Mouse (Mus musculus) erythroblast, embryonic 14.5 days (primary cell): ENCODE results near the gene Dcaf11. TPM values are rescaled to one million over a fixed set of nuclear protein-coding genes. Genes with fewer than 3 reads are reported as not detected.

ENCODE experiments used
- H3K27me3 ChIP-seq: 2 replicates; pipeline ENCODE4 v1.6.1; 2012; ENCODE audit warnings: inconsistent platforms; ENCODE audit not compliant: control insufficient read depth
- H3K36me3 ChIP-seq: 2 replicates; pipeline ENCODE4 v1.6.1; 2012; ENCODE audit warnings: mild to moderate bottlenecking, inconsistent platforms; ENCODE audit not compliant: control insufficient read depth
- H3K4me1 ChIP-seq: 2 replicates; pipeline ENCODE4 v1.6.1; 2012; ENCODE audit warnings: inconsistent platforms; ENCODE audit not compliant: control insufficient read depth
- H3K4me3 ChIP-seq: replicated peaks from 2 replicates; pipeline ENCODE3; 2012; ENCODE audit warnings: moderate library complexity, mild to moderate bottlenecking, inconsistent platforms
- H3K9me3 ChIP-seq: 2 replicates; pipeline ENCODE4 v1.6.1; 2012; ENCODE audit warnings: low read length, inconsistent platforms, mixed read lengths; ENCODE audit not compliant: control insufficient read depth
- GATA1 ChIP-seq: IDR thresholded peaks from 2 replicates; pipeline ENCODE4 v1.6.1; 2012; ENCODE audit warnings: low read length, inconsistent platforms, mixed read lengths
- TAL1 ChIP-seq: IDR thresholded peaks from 3 replicates; pipeline ENCODE4 v1.6.1; 2012; ENCODE audit warnings: low read length, inconsistent platforms, mixed read lengths
- polyA plus RNA-seq: library from polyadenylated mRNA; stranded (reverse); fragments of >175 nt; gene quantifications from 2 replicates; pipeline ENCODE4 v1.2.3, GENCODE M21; 2012

Dcaf11 gene
- polyA plus RNA-seq, 1 experiment = 4.3 TPM

DNA sequence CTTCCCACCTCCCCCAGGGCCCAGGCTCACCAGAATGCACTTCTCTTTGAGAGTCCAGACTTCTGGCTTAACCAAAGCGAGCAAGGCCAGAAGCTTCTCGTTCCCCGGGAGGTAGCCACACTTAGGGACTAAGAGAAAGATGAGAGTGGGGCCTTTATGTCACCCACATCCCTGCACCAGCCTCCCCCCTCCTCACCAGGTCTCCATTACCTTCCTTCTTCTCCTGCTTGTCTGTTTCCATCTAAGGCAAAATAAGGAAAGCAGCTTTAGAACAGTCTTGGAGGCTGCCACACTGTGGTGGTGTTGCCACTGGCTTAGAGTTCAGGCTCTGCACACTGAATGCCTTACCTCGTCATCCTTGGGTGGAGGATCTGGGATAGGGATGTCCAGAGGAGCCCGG lies 29.5 kb downstream of the Dcaf11 start:
- peaks cover 82% of the 10 kb centered on the region for H3K4me1 ChIP-seq
- H3K4me3 ChIP-seq = no peak overlapping the region
- H3K9me3 ChIP-seq = no peaks in the 10 kb centered on the region
- peaks cover 34% of the 10 kb centered on the region for H3K36me3 ChIP-seq
- no peaks in the 10 kb centered on the region for H3K27me3 ChIP-seq
- TF ChIP-seq TAL1 (no peak), GATA1 (no peak)

DNA sequence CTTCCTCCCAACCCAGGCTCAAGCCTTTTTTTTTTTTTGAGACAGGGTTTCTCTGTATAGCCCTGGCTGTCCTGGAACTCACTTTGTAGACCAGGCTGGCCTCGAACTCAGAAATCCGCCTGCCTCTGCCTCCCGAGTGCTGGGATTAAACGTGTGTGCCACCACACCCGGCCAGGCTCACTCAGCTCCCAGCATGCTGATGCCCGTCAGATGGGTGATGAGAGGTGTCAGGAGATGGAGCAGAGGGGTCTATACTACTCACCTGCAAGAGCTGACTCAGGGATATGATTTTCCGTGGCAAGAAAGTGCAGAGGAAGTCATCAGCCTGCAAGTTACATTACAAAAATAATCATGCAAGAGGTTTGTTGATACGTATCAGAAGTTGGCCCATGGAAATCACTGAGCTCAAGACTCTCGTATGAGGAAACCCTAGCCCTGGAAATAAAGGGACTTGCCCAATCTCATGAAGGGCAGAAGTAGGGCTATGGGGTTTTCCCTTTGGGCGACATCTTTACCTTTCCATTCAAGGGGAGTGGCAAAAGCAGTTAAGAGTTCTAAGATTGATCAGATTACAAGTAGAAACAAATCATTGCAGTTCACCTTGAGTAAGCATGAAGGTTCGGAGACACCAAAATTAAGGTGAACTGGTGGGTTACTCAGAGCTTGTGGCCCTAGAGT lies 30.1 kb downstream of the Dcaf11 start:
- TF ChIP-seq GATA1 (no peak), TAL1 (no peak)
- H3K9me3 ChIP-seq = no peaks in the 10 kb centered on the region
- no peaks in the 10 kb centered on the region for H3K27me3 ChIP-seq
- peaks cover 40% of the 10 kb centered on the region for H3K36me3 ChIP-seq
- H3K4me3 ChIP-seq = peak overlapping the region; percentile 97
- peaks cover 79% of the 10 kb centered on the region for H3K4me1 ChIP-seq

- Histone ChIP-seq H3K27me3 (no peaks in the 10 kb centered on the region), H3K36me3 (peaks cover 49% of the 10 kb centered on the region), H3K4me1 (peaks cover 71% of the 10 kb centered on the region), H3K9me3 (no peaks in the 10 kb centered on the region), H3K4me3 (peak within 1 kb of the TSS; percentile 97)
- TF ChIP-seq TAL1 (no peak), GATA1 (no peak)
Observed at GRCm38 (mm10) chr14:55590748-55591330, 31.0 kb downstream of the Dcaf11 start, which contains the start of gene Psme2. Gene Psme2 (minus strand): TSS chr14:55591113.

GRCm38 (mm10) chr14:55591331-55591891 lies 31.6 kb downstream of the Dcaf11 start, which contains the start of gene Rnf31:
Gene Rnf31 (plus strand): TSS chr14:55591708.
- H3K4me3 ChIP-seq = peak within 1 kb of the TSS; percentile 97
- H3K36me3 ChIP-seq = peaks cover 55% of the 10 kb centered on the region
- no peaks in the 10 kb centered on the region for H3K27me3 ChIP-seq
- peaks cover 66% of the 10 kb centered on the region for H3K4me1 ChIP-seq
- TF ChIP-seq TAL1 = no peak
- TF ChIP-seq GATA1 = no peak
- H3K9me3 ChIP-seq = no peaks in the 10 kb centered on the region

- Histone ChIP-seq H3K4me3 (peak overlapping the region; percentile 97), H3K27me3 (no peaks in the 10 kb centered on the region), H3K9me3 (no peaks in the 10 kb centered on the region), H3K36me3 (peaks cover 60% of the 10 kb centered on the region), H3K4me1 (peaks cover 57% of the 10 kb centered on the region)
- no peak for TF ChIP-seq TAL1
- TF ChIP-seq GATA1 = no peak
Observed at GRCm38 (mm10) chr14:55592226-55592625, 32.4 kb downstream of the Dcaf11 start.

DNA sequence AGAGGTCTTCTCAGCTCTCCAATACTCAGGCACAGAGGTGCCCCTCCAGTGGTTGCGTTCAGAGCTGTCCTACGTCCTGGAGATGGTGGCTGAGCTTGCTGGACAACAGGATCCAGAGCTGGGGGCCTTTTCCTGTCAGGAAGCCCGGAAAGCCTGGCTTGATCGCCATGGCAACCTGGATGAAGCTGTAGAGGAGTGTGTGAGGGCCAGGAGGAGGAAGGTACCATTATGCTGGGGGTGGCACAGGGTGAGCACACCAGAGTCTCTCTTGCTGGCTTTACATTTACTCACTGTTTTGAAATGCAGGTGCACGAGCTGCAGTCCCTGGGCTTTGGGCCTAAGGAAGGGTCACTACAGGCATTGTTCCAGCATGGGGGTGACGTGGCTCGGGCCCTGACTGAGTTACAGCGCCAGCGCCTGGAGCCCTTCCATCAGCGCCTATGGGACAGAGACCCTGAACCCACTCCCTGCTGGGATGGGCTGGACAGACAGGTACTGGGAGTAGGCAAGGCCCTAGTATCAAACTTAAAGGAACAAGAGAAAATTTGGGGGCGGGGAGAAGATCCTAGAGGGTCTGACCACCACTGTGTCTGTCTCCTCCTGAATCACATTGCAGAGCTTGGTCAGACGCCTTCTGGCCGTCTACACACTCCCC lies 36.4 kb downstream of the Dcaf11 start:
- no peak for TF ChIP-seq TAL1
- no peak for TF ChIP-seq GATA1
- H3K27me3 ChIP-seq = no peaks in the 10 kb centered on the region
- H3K36me3 ChIP-seq = peaks cover 76% of the 10 kb centered on the region
- H3K4me1 ChIP-seq = peaks cover 32% of the 10 kb centered on the region
- H3K9me3 ChIP-seq = no peaks in the 10 kb centered on the region
- no peak overlapping the region for H3K4me3 ChIP-seq

DNA sequence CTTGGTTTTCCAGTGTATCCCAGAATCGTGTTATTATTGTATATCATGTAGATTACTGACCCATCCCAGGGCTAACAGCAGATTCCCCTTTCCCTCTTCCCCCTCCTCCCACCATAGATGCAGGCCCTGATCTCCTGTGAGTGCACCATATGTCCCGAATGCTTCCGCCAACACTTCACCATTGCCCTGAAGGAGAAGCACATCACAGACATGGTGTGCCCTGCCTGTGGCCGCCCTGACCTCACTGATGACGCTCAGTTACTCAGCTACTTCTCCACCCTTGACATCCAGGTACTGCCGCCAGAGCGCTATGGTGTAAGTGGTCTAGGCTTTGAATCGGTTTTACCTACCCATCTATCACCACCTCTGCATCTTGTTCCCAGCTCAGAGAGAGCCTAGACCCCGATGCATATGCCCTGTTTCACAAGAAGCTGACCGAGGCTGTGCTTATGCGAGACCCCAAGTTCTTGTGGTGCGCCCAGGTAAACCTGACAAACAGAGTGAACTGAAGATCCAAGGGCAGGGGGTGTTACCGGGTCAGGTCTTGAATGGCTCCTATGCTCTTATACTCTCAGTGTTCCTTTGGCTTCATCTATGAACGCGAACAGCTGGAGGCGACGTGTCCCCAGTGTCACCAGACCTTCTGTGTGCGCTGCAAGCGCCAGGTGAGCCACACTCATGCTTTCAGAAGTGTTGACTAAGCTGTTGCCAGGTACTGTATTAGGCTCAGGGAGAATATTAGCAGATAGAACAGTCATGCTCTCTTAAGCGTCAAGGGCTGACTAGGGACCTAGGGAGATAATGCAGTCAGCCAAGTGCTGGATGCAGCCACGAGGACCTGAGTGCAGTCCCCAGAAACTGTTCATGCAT lies 39.0 kb downstream of the Dcaf11 start:
- no peak for TF ChIP-seq TAL1
- H3K9me3 ChIP-seq = no peaks in the 10 kb centered on the region
- peaks cover 96% of the 10 kb centered on the region for H3K36me3 ChIP-seq
- peaks cover 26% of the 10 kb centered on the region for H3K4me1 ChIP-seq
- H3K27me3 ChIP-seq = no peaks in the 10 kb centered on the region
- H3K4me3 ChIP-seq = no peak overlapping the region

- H3K27me3 ChIP-seq = no peaks in the 10 kb centered on the region
- H3K4me1 ChIP-seq = peaks cover 55% of the 10 kb centered on the region
- H3K9me3 ChIP-seq = no peaks in the 10 kb centered on the region
- peak within 1 kb of the TSS; percentile 73 for H3K4me3 ChIP-seq
- TF ChIP-seq GATA1 (no peak), TAL1 (no peak)
- peaks cover 92% of the 10 kb centered on the region for H3K36me3 ChIP-seq
Observed at GRCm38 (mm10) chr14:55603271-55603632, 43.4 kb downstream of the Dcaf11 start, which contains the start of gene Irf9. Gene Irf9 (plus strand): TSS chr14:55603571.
